Mouse (Mus musculus): ENCODE measurements at regions not wholly inside any gene's neighbourhood (a gene's known extent, or its start where the extent isn't known, plus 50 kb on each side); places are given as distances from the start of the nearest gene placed in this dataset.

GRCm38 (mm10) chr10:99615779-99616178, 143.7 kb downstream of the Csl start:
- TF ChIP-seq GATA1 (IDR thresholded peaks at IDR 0.05; ENCODE audit: low read length) (no peak), TAL1 (IDR thresholded peaks at IDR 0.05; ENCODE audit: low read length) (no peak)
- H3K27me3 ChIP-seq (ENCODE audit: control insufficient read depth) = no peaks in the 10 kb centered on the region
- H3K9me3 ChIP-seq (ENCODE audit: control insufficient read depth, low read length) = peaks cover 4% of the 10 kb centered on the region; the same call in 1 of the 2 replicates
- no peaks in the 10 kb centered on the region for H3K4me1 ChIP-seq (ENCODE audit: control insufficient read depth)
- H3K36me3 ChIP-seq (ENCODE audit: control insufficient read depth) = no peaks in the 10 kb centered on the region
- H3K4me3 ChIP-seq (replicated peaks) = no peak overlapping the region

- no peaks in the 10 kb centered on the region for H3K4me1 ChIP-seq (ENCODE audit: control insufficient read depth)
- TF ChIP-seq GATA1 (IDR thresholded peaks at IDR 0.05; ENCODE audit: low read length) (no peak), TAL1 (IDR thresholded peaks at IDR 0.05; ENCODE audit: low read length) (no peak)
- no peaks in the 10 kb centered on the region for H3K36me3 ChIP-seq (ENCODE audit: control insufficient read depth)
- peaks cover 4% of the 10 kb centered on the region; the same call in 1 of the 2 replicates for H3K9me3 ChIP-seq (ENCODE audit: control insufficient read depth, low read length)
- H3K27me3 ChIP-seq (ENCODE audit: control insufficient read depth) = no peaks in the 10 kb centered on the region
- H3K4me3 ChIP-seq (replicated peaks) = no peak overlapping the region
Observed at GRCm38 (mm10) chr10:99617623-99618022, 141.8 kb downstream of the Csl start.

GRCm38 (mm10) chr10:99619421-99620151, 139.9 kb downstream of the Csl start:
- no peaks in the 10 kb centered on the region for H3K27me3 ChIP-seq (ENCODE audit: control insufficient read depth)

GRCm38 (mm10) chr10:99620489-99620888, 139.0 kb downstream of the Csl start:
- Histone ChIP-seq H3K27me3 (ENCODE audit: control insufficient read depth) (no peaks in the 10 kb centered on the region), H3K9me3 (ENCODE audit: control insufficient read depth, low read length) (no peaks in the 10 kb centered on the region), H3K4me3 (replicated peaks) (no peak overlapping the region), H3K4me1 (ENCODE audit: control insufficient read depth) (no peaks in the 10 kb centered on the region), H3K36me3 (ENCODE audit: control insufficient read depth) (no peaks in the 10 kb centered on the region)
- TF ChIP-seq TAL1 (IDR thresholded peaks at IDR 0.05; ENCODE audit: low read length) (no peak), GATA1 (IDR thresholded peaks at IDR 0.05; ENCODE audit: low read length) (no peak)

More at GRCm38 (mm10) chr10:99619421-99620151, 139.9 kb downstream of the Csl start:
- Histone ChIP-seq H3K4me1 (ENCODE audit: control insufficient read depth) (no peaks in the 10 kb centered on the region), H3K36me3 (ENCODE audit: control insufficient read depth) (no peaks in the 10 kb centered on the region), H3K4me3 (replicated peaks) (no peak overlapping the region), H3K9me3 (ENCODE audit: control insufficient read depth, low read length) (no peaks in the 10 kb centered on the region)
- no peak for TF ChIP-seq GATA1 (IDR thresholded peaks at IDR 0.05; ENCODE audit: low read length)
- no peak for TF ChIP-seq TAL1 (IDR thresholded peaks at IDR 0.05; ENCODE audit: low read length)

- TF ChIP-seq GATA1 (IDR thresholded peaks at IDR 0.05; ENCODE audit: low read length) (no peak), TAL1 (IDR thresholded peaks at IDR 0.05; ENCODE audit: low read length) (no peak)
- Histone ChIP-seq H3K9me3 (ENCODE audit: control insufficient read depth, low read length) (peaks cover 3% of the 10 kb centered on the region; the same call in 1 of the 2 replicates), H3K4me1 (ENCODE audit: control insufficient read depth) (no peaks in the 10 kb centered on the region), H3K36me3 (ENCODE audit: control insufficient read depth) (no peaks in the 10 kb centered on the region), H3K27me3 (ENCODE audit: control insufficient read depth) (no peaks in the 10 kb centered on the region), H3K4me3 (replicated peaks) (no peak overlapping the region)
Observed at GRCm38 (mm10) chr10:99627355-99627754, 132.1 kb downstream of the Csl start.

GRCm38 (mm10) chr10:99632250-99632985, 127.0 kb downstream of the Csl start:
- H3K4me3 ChIP-seq (replicated peaks) = no peak overlapping the region
- H3K36me3 ChIP-seq (ENCODE audit: control insufficient read depth) = no peaks in the 10 kb centered on the region
- no peaks in the 10 kb centered on the region for H3K27me3 ChIP-seq (ENCODE audit: control insufficient read depth)
- H3K4me1 ChIP-seq (ENCODE audit: control insufficient read depth) = no peaks in the 10 kb centered on the region
- H3K9me3 ChIP-seq (ENCODE audit: control insufficient read depth, low read length) = peaks cover 3% of the 10 kb centered on the region; the same call in 1 of the 2 replicates
- TF ChIP-seq TAL1 (IDR thresholded peaks at IDR 0.05; ENCODE audit: low read length) = no peak
- TF ChIP-seq GATA1 (IDR thresholded peaks at IDR 0.05; ENCODE audit: low read length) = no peak

- TF ChIP-seq GATA1 (IDR thresholded peaks at IDR 0.05; ENCODE audit: low read length) = no peak
- TF ChIP-seq TAL1 (IDR thresholded peaks at IDR 0.05; ENCODE audit: low read length) = no peak
- Histone ChIP-seq H3K36me3 (ENCODE audit: control insufficient read depth) (no peaks in the 10 kb centered on the region), H3K27me3 (ENCODE audit: control insufficient read depth) (no peaks in the 10 kb centered on the region), H3K4me1 (ENCODE audit: control insufficient read depth) (no peaks in the 10 kb centered on the region), H3K4me3 (replicated peaks) (no peak overlapping the region), H3K9me3 (ENCODE audit: control insufficient read depth, low read length) (no peaks in the 10 kb centered on the region)
Observed at GRCm38 (mm10) chr10:99635796-99636195, 123.7 kb downstream of the Csl start.

GRCm38 (mm10) chr10:99639022-99639421, 120.4 kb downstream of the Csl start:
- no peaks in the 10 kb centered on the region for H3K9me3 ChIP-seq (ENCODE audit: control insufficient read depth, low read length)
- H3K4me3 ChIP-seq (replicated peaks) = no peak overlapping the region
- H3K27me3 ChIP-seq (ENCODE audit: control insufficient read depth) = no peaks in the 10 kb centered on the region
- no peaks in the 10 kb centered on the region for H3K4me1 ChIP-seq (ENCODE audit: control insufficient read depth)
- no peak for TF ChIP-seq TAL1 (IDR thresholded peaks at IDR 0.05; ENCODE audit: low read length)
- TF ChIP-seq GATA1 (IDR thresholded peaks at IDR 0.05; ENCODE audit: low read length) = no peak
- no peaks in the 10 kb centered on the region for H3K36me3 ChIP-seq (ENCODE audit: control insufficient read depth)

- H3K27me3 ChIP-seq (ENCODE audit: control insufficient read depth) = no peaks in the 10 kb centered on the region
- no peaks in the 10 kb centered on the region for H3K36me3 ChIP-seq (ENCODE audit: control insufficient read depth)
- H3K4me1 ChIP-seq (ENCODE audit: control insufficient read depth) = no peaks in the 10 kb centered on the region
- no peaks in the 10 kb centered on the region for H3K9me3 ChIP-seq (ENCODE audit: control insufficient read depth, low read length)
- H3K4me3 ChIP-seq (replicated peaks) = no peak overlapping the region
- TF ChIP-seq TAL1 (IDR thresholded peaks at IDR 0.05; ENCODE audit: low read length) (no peak), GATA1 (IDR thresholded peaks at IDR 0.05; ENCODE audit: low read length) (no peak)
Observed at GRCm38 (mm10) chr10:99639469-99639868, 120.0 kb downstream of the Csl start.
